Mouse (Mus musculus): Measurements from ENCODE around the gene Gm28891. TPM values are rescaled to one million over a fixed set of nuclear protein-coding genes. Genes with fewer than 3 reads are reported as not detected.
"Not testable (repeated sequence)": the region's sequence is repeated elsewhere in the genome, so short reads cannot be mapped to it uniquely, and the experiment has no call there.

Gene Gm28891
- not detected in 2 replicates for polyA plus RNA-seq (2015; fragmentation: Nextera tagmentation; extraction: Ambion mirVana)

DNA sequence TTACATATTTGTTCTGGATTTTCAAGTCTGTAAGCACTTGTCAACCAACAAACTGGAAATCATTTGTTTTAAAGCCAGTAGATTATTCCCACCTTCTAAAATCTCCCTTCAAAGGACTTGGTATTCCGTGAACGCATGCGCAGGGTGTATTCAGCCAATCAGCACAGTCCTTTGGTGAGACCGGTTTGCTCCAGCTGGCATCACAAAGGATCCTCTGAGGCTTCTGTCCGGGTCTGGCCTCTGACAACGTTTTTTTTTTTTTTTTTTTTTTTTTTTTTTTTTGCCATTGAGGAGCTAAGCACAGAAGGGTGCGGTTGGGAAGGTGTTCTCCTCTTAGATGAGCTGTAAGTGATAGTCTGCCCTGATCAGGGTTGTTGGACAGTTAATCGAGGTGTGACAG lies at the start of gene Gm28891:
Gene Gm28891, plus strand, starts transcription at position 301 of the 400 bp plus-strand sequence.
- not testable (repeated sequence) for DNase-seq (ENCODE audit: low spot score)

All from thymus, postnatal 0 days (tissue).